Mouse (Mus musculus) Patski (cell line): ENCODE measurements around the gene Prdm5. TPM values are rescaled to one million over a fixed set of nuclear protein-coding genes. Genes with fewer than 3 reads are reported as not detected.

Experiments used
- ATAC-seq: fragments of 100-300 bp; one replicate; pipeline ENCODE4 v1.8.0; 2021
- CTCF ChIA-PET: fragments of 350-600 bp; sonication (Branson Sonifier 250); formaldehyde crosslinking; loops from one replicate; lab custom pipeline; 2022; ENCODE audit warnings: inconsistent platforms; lab: Charles Lee
- POLR2A ChIA-PET: fragments of 350-600 bp; sonication (Branson Sonifier 250); formaldehyde crosslinking; loops from one replicate; lab custom pipeline; 2022; ENCODE audit warnings: antibody characterized with exemption, inconsistent platforms; lab: Charles Lee
- DNase-seq: peaks from one replicate; pipeline ENCODE4 v3.0.0-alpha.2; 2011; ENCODE audit warnings: low read depth, low spot score
- H3K27me3 ChIP-seq: fragments of 371-371 bp; one replicate; pipeline ENCODE4 v1.5.1; 2021
- CTCF ChIP-seq: fragments of 100-300 bp; IDR thresholded peaks from one replicate; pipeline ENCODE4 v1.5.1; 2021
- in situ Hi-C: fragments of 300-500 bp; cut with MboI; formaldehyde crosslinking; loops from 3 replicates; pipeline ENCODE4 v1.11.1; 2018; ENCODE audit warnings: low pct_unique_long_range_greater_than_20kb, mixed read lengths
- polyA plus RNA-seq: library from polyadenylated mRNA; unstranded; gene quantifications from one replicate; pipeline ENCODE4 v1.2.3, GENCODE M21; 2021

Prdm5 gene
- polyA plus RNA-seq, 1 experiment from 2014 or later, result 10.9 TPM

GRCm38 (mm10) chr6:65831443-65831842 lies 52.7 kb downstream of the Prdm5 start:
- in situ Hi-C loops, result no loop called here
- DNase-seq (no peak), ATAC-seq (no peak)
- TF ChIP-seq CTCF, result no peak
- CTCF ChIA-PET, result no interaction called here
- POLR2A ChIA-PET, result interaction anchor here (0.6 kb wide), 1 partner anchor 16 kb away, joined by 3 read pairs; no protein-coding TSS in a partner anchor
- H3K27me3 ChIP-seq, result no peaks in the 10 kb centered on the region

- no peaks in the 10 kb centered on the region for H3K27me3 ChIP-seq
- POLR2A ChIA-PET, result no interaction called here
- TF ChIP-seq CTCF, result no peak
- CTCF ChIA-PET, result no interaction called here
- DNase-seq (no peak), ATAC-seq (no peak)
- in situ Hi-C loops, result no loop called here
Observed at GRCm38 (mm10) chr6:65834013-65834412, 55.2 kb downstream of the Prdm5 start.

GRCm38 (mm10) chr6:65842579-65842978 lies 63.8 kb downstream of the Prdm5 start:
- in situ Hi-C loops, result no loop called here
- ATAC-seq (no peak), DNase-seq (no peak)
- ChIA-PET CTCF (no interaction called here), POLR2A (no interaction called here)
- no peaks in the 10 kb centered on the region for H3K27me3 ChIP-seq
- TF ChIP-seq CTCF, result no peak

GRCm38 (mm10) chr6:65849127-65849526 lies 70.3 kb downstream of the Prdm5 start:
- in situ Hi-C loops, result no loop called here
- no peaks in the 10 kb centered on the region for H3K27me3 ChIP-seq
- no peak for TF ChIP-seq CTCF
- ATAC-seq (peak; percentile 44), DNase-seq (no peak)
- CTCF ChIA-PET, result no interaction called here
- POLR2A ChIA-PET, result no interaction called here

GRCm38 (mm10) chr6:65849687-65850086 lies 70.9 kb downstream of the Prdm5 start:
- no peak for TF ChIP-seq CTCF
- CTCF ChIA-PET, result no interaction called here
- in situ Hi-C loops, result no loop called here
- POLR2A ChIA-PET, result interaction anchor here (1.1 kb wide), 1 partner anchor 14 kb away, joined by 3 read pairs; no protein-coding TSS in a partner anchor
- no peaks in the 10 kb centered on the region for H3K27me3 ChIP-seq
- DNase-seq, result no peak
- ATAC-seq, result no peak

GRCm38 (mm10) chr6:65850221-65850620 lies 71.4 kb downstream of the Prdm5 start:
- ATAC-seq (no peak), DNase-seq (no peak)
- TF ChIP-seq CTCF, result no peak
- no peaks in the 10 kb centered on the region for H3K27me3 ChIP-seq
- ChIA-PET POLR2A (interaction anchor here (1.1 kb wide), 1 partner anchor 15 kb away, joined by 3 read pairs; no protein-coding TSS in a partner anchor), CTCF (no interaction called here)
- in situ Hi-C loops, result no loop called here

GRCm38 (mm10) chr6:65854020-65854419 lies 75.2 kb downstream of the Prdm5 start:
- in situ Hi-C loops, result no loop called here
- CTCF ChIA-PET, result interaction anchor here (0.7 kb wide), 1 partner anchor 37 kb away, joined by 3 read pairs; no protein-coding TSS in a partner anchor

GRCm38 (mm10) chr6:65854585-65854984 lies 75.8 kb downstream of the Prdm5 start:
- DNase-seq (no peak), ATAC-seq (no peak)

More at GRCm38 (mm10) chr6:65854020-65854419, 75.2 kb downstream of the Prdm5 start:
- DNase-seq (no peak), ATAC-seq (no peak)
- POLR2A ChIA-PET, result no interaction called here
- no peaks in the 10 kb centered on the region for H3K27me3 ChIP-seq
- TF ChIP-seq CTCF, result no peak

GRCm38 (mm10) chr6:65860609-65861008 lies 81.8 kb downstream of the Prdm5 start:
- CTCF ChIA-PET, result no interaction called here
- POLR2A ChIA-PET, result no interaction called here
- in situ Hi-C loops, result no loop called here
- ATAC-seq (no peak), DNase-seq (no peak)
- TF ChIP-seq CTCF, result no peak
- no peaks in the 10 kb centered on the region for H3K27me3 ChIP-seq

More at GRCm38 (mm10) chr6:65854585-65854984, 75.8 kb downstream of the Prdm5 start:
- H3K27me3 ChIP-seq, result no peaks in the 10 kb centered on the region
- in situ Hi-C loops, result no loop called here
- no peak for TF ChIP-seq CTCF
- CTCF ChIA-PET, result interaction anchor here (0.7 kb wide), 1 partner anchor 37 kb away, joined by 3 read pairs; no protein-coding TSS in a partner anchor
- POLR2A ChIA-PET, result no interaction called here

- ATAC-seq (no peak), DNase-seq (no peak)
- in situ Hi-C loops, result no loop called here
- ChIA-PET CTCF (no interaction called here), POLR2A (no interaction called here)
- no peaks in the 10 kb centered on the region for H3K27me3 ChIP-seq
- no peak for TF ChIP-seq CTCF
Observed at GRCm38 (mm10) chr6:65862836-65863235, 84.0 kb downstream of the Prdm5 start.

GRCm38 (mm10) chr6:65864233-65864632 lies 85.4 kb downstream of the Prdm5 start:
- DNase-seq, result no peak
- TF ChIP-seq CTCF, result no peak
- in situ Hi-C loops, result no loop called here
- ATAC-seq, result no peak
- no peaks in the 10 kb centered on the region for H3K27me3 ChIP-seq
- ChIA-PET POLR2A (no interaction called here), CTCF (no interaction called here)

GRCm38 (mm10) chr6:65864919-65865318 lies 86.1 kb downstream of the Prdm5 start:
- TF ChIP-seq CTCF, result no peak
- CTCF ChIA-PET, result no interaction called here
- no peak for ATAC-seq
- in situ Hi-C loops, result no loop called here
- no peaks in the 10 kb centered on the region for H3K27me3 ChIP-seq
- DNase-seq, result no peak
- POLR2A ChIA-PET, result no interaction called here
